Mouse (Mus musculus) NIH3T3 (cell line): ENCODE data around the gene Fank1.

Experiments
- DNase-seq: peaks from one replicate; pipeline ENCODE4 v3.0.0-alpha.2; 2012; ENCODE audit warnings: low read depth

Gene Fank1

DNA sequence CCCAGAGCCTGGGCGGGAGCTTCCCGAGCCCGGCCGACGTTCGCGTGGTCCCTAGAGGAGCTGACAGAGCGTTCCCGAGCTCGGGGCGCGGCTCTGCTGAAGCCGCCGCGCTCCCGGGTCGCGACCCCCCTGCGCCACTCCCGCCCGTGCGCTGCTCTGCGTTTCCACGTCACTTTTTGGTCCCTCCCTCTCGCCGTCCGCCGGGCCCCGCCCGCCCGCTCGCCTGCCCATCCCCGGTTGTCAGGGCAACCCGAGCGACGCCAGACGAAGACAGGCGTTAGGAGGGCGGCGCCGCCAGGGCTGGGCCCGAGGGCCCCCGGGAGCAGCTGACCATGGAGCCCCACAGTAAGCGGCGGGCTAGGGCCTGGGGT, at the start of gene Fank1:
Gene Fank1, plus strand, starts transcription at position 236 of the 371 bp plus-strand sequence.
- DNase-seq = peak; percentile 88

DNA sequence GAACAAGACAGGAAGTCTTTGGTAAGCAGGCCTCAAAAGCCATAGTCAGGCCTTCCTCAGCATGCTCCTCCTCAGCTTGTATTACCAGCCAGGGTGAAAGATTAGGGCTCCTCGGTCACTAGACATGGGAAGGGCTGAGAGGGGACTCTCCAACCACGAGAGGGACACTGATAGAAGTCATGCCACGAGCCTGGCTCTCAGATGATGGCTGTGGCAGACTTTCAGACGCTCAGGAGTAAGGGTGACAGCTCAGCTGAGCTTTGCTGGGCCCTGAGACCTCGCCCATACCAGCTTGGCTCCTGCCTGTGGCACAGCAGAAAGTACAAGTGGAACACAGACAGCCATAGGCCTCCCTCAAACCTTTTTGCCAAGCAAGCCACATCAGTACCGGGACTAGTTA, 49.6 kb upstream of the Fank1 start:
- DNase-seq = no peak

DNA sequence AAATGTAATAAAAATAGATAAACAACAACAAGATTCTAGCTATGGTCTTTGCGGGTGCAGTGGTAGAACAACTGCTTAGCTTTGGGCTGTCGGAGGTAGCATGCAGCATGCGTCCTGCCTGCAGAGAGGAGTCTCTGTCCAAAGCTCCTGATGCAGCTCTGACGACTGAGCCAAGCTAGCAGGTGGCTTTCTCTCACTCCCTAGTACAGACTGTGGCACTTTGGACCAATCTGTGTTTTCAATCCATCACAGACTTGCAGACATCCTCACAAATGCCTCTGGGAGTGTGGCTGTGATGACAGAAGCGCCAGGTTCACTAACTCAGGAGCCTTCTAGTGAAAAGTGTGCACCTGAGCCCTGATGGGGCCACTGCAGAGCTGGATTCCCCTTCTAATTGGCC, 47.3 kb upstream of the Fank1 start:
- DNase-seq = no peak

- peak; percentile 36 for DNase-seq
These were observed 46.1 kb upstream of the Fank1 start for GRCm38 (mm10) chr7:133730324-133731191.

- DNase-seq = no peak
These were observed 44.6 kb upstream of the Fank1 start for GRCm38 (mm10) chr7:133731971-133732645.

DNA sequence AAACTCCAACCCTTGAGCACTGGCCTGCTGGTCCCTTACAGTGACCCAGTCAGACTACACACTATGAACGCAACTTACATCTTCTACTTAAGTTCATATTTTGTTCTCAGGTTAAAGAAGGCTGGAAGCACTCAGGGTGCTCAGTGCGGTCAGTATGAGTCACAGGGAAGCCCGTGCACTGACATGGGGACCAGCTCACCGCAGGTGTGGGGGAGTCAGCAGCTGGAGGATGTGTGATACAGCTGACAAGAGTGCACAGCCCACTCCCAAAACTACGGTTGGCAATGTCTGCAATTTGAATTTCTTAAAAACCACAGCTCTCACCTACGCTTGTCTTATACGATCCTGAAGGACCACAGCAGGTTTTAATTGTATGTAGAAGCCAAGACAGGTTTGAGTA, 36.1 kb upstream of the Fank1 start:
- no peak for DNase-seq

DNA sequence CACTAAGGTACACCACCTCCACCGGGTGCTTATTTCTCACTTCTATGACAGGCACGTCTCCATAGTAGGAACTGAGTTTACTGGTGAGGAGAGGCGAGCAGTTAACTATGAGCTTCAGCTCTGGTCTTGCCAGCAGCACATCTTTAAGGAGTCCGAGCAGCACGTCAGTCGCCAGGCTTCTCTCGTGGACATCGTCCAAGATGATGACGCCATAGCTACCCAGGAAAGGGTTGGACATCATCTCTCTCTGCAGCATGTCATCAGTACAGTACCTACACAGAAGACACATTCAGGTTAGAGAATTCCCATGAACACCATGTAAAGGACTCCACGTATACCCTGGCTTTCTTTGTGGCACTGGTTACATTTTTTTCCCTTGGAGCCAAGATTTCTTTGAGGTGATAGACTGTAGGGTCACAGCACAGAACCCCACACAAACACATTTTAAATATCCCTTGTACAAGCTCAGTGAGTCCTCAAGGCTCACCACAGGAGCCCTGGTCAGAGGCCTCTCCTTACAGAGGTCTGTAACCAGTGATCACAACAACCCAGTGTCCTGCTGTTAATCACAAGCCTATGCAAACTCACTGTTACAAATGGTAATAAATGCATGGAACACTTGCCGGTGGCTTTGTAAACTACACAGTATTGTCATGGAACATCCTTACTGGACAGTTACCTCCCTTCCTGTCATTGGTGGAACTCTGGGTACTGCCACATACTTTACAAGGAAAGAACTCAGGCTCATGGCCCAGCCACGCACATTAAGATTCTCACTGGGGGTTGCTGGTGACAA, 33.9 kb upstream of the Fank1 start:
- no peak for DNase-seq

GRCm38 (mm10) chr7:133743611-133744010, 33.0 kb upstream of the Fank1 start:
- peak; percentile 38 for DNase-seq

GRCm38 (mm10) chr7:133744209-133744608, 32.5 kb upstream of the Fank1 start:
- DNase-seq = no peak

- no peak for DNase-seq
These were observed 32.0 kb upstream of the Fank1 start for GRCm38 (mm10) chr7:133744701-133745100.

GRCm38 (mm10) chr7:133747372-133747771, 29.3 kb upstream of the Fank1 start:
- peak; percentile 18 for DNase-seq

DNA sequence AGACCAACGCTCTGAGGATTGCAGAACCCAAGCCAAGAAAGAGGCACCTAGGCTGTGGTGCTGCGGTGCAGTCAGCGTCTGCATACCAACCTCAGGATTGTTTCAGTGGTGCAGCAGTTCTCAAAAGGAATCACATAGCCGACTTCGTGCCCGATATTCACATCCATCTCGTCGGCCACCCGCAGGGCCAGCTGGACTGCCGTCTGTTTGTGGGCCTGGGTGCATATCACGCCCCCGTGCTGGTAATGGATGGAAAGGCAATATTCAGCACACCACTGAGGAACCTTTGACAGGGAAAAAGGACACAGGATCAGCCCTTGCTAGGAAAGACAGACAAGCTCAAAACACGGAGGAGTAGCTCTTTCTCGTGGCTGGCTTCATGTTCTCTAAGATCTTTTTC, 27.9 kb upstream of the Fank1 start:
- DNase-seq = no peak

GRCm38 (mm10) chr7:133750666-133751065, 26.0 kb upstream of the Fank1 start:
- no peak for DNase-seq

GRCm38 (mm10) chr7:133751163-133751562, 25.5 kb upstream of the Fank1 start:
- no peak for DNase-seq

- no peak for DNase-seq
These were observed 18.7 kb upstream of the Fank1 start for GRCm38 (mm10) chr7:133757961-133758455.

DNA sequence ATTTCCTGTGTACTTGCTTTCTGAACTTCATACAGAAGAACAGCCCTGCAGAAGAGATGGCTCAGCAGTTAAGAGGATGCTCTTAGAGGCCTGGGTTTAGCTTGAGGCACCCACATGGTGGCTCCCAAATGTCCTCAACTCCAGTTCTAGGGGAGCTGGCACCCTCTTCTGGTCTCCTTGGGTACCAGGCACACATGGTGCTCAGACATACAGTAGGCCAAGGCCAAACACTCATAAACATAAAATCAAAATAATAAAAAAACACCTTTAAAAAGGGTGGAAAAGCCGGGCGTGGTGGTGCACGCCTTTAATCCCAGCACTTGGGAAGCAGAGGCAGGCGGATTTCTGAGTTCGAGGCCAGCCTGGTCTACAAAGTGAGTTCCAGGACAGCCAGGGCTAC, 17.9 kb upstream of the Fank1 start:
- DNase-seq = no peak

GRCm38 (mm10) chr7:133759611-133760353, 16.9 kb upstream of the Fank1 start:
- no peak for DNase-seq

GRCm38 (mm10) chr7:133762696-133763095, 14.0 kb upstream of the Fank1 start:
- DNase-seq = no peak

DNA sequence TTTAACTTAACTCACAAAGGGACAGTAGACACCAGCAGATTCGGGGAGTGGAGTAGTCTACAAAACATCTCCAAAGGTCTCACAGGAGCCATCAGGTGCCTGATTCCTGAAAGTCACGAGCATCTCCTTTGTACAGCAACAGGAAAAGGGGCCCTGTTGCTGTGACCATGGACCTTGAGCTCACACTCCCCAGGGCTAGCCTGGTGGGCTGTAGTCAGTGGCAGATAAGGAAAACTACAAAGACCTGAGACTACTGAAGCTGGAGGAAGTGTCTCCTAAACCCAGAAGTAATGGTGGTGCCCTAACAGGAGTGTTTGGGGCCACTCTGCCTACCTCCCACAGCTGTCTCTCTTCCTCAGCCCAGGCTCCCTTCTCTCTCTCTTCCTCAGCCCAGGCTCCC, 12.2 kb upstream of the Fank1 start:
- no peak for DNase-seq

DNA sequence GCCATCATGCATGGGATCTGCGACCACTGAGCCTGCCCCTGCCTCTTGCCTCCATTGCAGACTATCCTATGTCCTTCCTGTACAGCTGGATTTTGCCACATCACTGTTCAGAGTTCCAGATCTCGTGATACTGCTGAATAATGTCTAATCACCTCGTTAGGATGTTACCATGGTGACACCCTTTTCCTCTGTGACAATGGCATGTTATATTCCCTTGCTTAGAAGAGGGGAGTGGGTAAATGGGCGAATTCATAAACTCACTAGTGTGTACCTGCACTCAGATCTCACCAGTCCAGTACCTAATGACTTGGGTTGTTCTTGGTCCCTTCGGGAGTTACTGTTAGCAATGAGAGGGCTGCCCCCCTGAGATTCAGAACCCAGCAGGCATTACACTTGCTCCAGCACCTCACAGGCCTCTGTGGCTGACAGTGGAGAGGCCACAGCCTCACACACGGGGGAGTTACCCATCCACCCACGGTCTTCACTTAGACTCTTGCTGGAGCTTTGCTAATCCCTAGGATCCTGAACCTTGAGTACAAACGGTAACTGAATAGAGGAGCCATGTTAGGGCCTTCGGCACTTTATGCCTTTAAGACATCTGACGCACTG, 11.3 kb upstream of the Fank1 start:
- no peak for DNase-seq

DNA sequence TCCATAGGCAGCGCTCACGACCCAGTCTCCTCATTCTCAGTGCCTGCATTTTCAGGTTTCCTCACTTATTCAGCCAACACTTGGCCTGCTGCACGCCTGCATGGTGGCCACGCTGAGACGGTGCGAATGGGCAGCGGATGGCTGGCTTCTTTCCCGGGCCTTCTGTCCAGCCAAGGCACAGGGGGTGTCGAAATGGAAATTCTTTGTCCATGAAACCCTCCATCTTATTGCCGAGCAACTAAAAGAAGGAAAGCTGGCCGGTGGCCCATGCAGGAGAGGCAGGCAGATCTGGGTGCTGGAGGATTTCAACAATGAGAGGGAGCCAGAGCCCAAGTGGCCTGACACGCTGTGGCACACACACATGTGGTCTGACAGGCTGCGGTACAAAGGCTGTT, 10.8 kb upstream of the Fank1 start:
- peak; percentile 89 for DNase-seq
